Mouse (Mus musculus): Measurements from ENCODE around the gene Armc3. TPM values are rescaled to one million over a fixed set of nuclear protein-coding genes. Genes with fewer than 3 reads are reported as not detected.

Gene Armc3
- polyA plus RNA-seq, 1 experiment from 2014 or later = 0.21 TPM

- no peak overlapping the region for H3K4me3 ChIP-seq (ENCODE audit: low read length)
- H3K9me3 ChIP-seq (ENCODE audit: low read length) = no peaks in the 10 kb centered on the region
- H3K4me1 ChIP-seq (ENCODE audit: insufficient read depth, low read length) = no peaks in the 10 kb centered on the region
- no peaks in the 10 kb centered on the region for H3K27me3 ChIP-seq (ENCODE audit: insufficient read depth, low read length)
- no peak for ATAC-seq (ENCODE audit: low FRiP score, low TSS enrichment)
- H3K27ac ChIP-seq (ENCODE audit: low read length) = no peak overlapping the region
- H3K9ac ChIP-seq (replicated peaks; ENCODE audit: low read length) = no peak overlapping the region
- no peak overlapping the region for H3K4me2 ChIP-seq (replicated peaks; ENCODE audit: low read depth, low read length)
- 67% methylated on average over 2 of the region's 2 CpGs for WGBS
- H3K36me3 ChIP-seq (ENCODE audit: insufficient read depth, low read length) = no peaks in the 10 kb centered on the region
These were observed 2.6 kb downstream of the Armc3 start for GRCm38 (mm10) chr2:19201682-19202081.

DNA sequence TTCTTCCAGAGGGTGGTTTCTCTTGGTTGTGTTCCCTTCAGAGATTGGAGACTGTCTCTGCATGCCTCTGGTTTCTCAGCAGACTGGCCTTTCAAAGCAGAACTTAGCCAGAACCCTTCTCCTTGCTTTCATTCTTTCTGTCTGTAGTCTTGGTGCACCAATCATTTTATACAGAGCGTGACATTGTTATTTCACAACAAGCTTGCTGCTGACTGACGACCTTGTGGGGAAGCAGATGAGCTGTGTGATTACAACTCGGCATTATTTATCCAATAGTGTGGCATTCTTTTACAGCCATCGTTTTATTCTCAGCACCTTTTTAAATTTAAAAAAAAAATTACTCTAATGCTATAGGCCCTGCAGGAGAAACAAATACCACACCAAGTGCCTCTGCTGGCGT lies 35.2 kb downstream of the Armc3 start:
- H3K4me1 ChIP-seq (ENCODE audit: insufficient read depth, low read length) = no peaks in the 10 kb centered on the region
- 80% methylated on average over 5 of the region's 5 CpGs for WGBS
- no peak overlapping the region for H3K4me3 ChIP-seq (ENCODE audit: low read length)
- H3K36me3 ChIP-seq (ENCODE audit: insufficient read depth, low read length) = no peaks in the 10 kb centered on the region
- no peak overlapping the region for H3K4me2 ChIP-seq (replicated peaks; ENCODE audit: low read depth, low read length)
- no peak for ATAC-seq (ENCODE audit: low FRiP score, low TSS enrichment)
- no peaks in the 10 kb centered on the region for H3K9me3 ChIP-seq (ENCODE audit: low read length)
- H3K9ac ChIP-seq (replicated peaks; ENCODE audit: low read length) = no peak overlapping the region
- no peak overlapping the region for H3K27ac ChIP-seq (ENCODE audit: low read length)
- H3K27me3 ChIP-seq (ENCODE audit: insufficient read depth, low read length) = no peaks in the 10 kb centered on the region

GRCm38 (mm10) chr2:19235193-19235592 lies 36.1 kb downstream of the Armc3 start:
- H3K4me1 ChIP-seq (ENCODE audit: insufficient read depth, low read length) = no peaks in the 10 kb centered on the region
- H3K36me3 ChIP-seq (ENCODE audit: insufficient read depth, low read length) = no peaks in the 10 kb centered on the region
- no peak for ATAC-seq (ENCODE audit: low FRiP score, low TSS enrichment)
- H3K9me3 ChIP-seq (ENCODE audit: low read length) = no peaks in the 10 kb centered on the region
- H3K4me2 ChIP-seq (replicated peaks; ENCODE audit: low read depth, low read length) = no peak overlapping the region
- H3K27me3 ChIP-seq (ENCODE audit: insufficient read depth, low read length) = no peaks in the 10 kb centered on the region
- no peak overlapping the region for H3K27ac ChIP-seq (ENCODE audit: low read length)
- no peak overlapping the region for H3K9ac ChIP-seq (replicated peaks; ENCODE audit: low read length)
- no peak overlapping the region for H3K4me3 ChIP-seq (ENCODE audit: low read length)
- 84% methylated on average over 2 of the region's 2 CpGs for WGBS

- H3K4me3 ChIP-seq (ENCODE audit: low read length) = no peak overlapping the region
- no peak for ATAC-seq (ENCODE audit: low FRiP score, low TSS enrichment)
- H3K4me2 ChIP-seq (replicated peaks; ENCODE audit: low read depth, low read length) = no peak overlapping the region
- H3K36me3 ChIP-seq (ENCODE audit: insufficient read depth, low read length) = no peaks in the 10 kb centered on the region
- no peaks in the 10 kb centered on the region for H3K9me3 ChIP-seq (ENCODE audit: low read length)
- no peaks in the 10 kb centered on the region for H3K27me3 ChIP-seq (ENCODE audit: insufficient read depth, low read length)
- no peak overlapping the region for H3K9ac ChIP-seq (replicated peaks; ENCODE audit: low read length)
- no peak overlapping the region for H3K27ac ChIP-seq (ENCODE audit: low read length)
- 68% methylated on average over 4 of the region's 4 CpGs for WGBS
- H3K4me1 ChIP-seq (ENCODE audit: insufficient read depth, low read length) = no peaks in the 10 kb centered on the region
These were observed 36.5 kb downstream of the Armc3 start for GRCm38 (mm10) chr2:19235614-19236013.

- WGBS = 67% methylated on average over 2 of the region's 2 CpGs
- Histone ChIP-seq H3K4me1 (ENCODE audit: insufficient read depth, low read length) (no peaks in the 10 kb centered on the region), H3K4me3 (ENCODE audit: low read length) (no peak overlapping the region), H3K9me3 (ENCODE audit: low read length) (no peaks in the 10 kb centered on the region), H3K4me2 (replicated peaks; ENCODE audit: low read depth, low read length) (no peak overlapping the region), H3K9ac (replicated peaks; ENCODE audit: low read length) (no peak overlapping the region), H3K27me3 (ENCODE audit: insufficient read depth, low read length) (no peaks in the 10 kb centered on the region), H3K36me3 (ENCODE audit: insufficient read depth, low read length) (no peaks in the 10 kb centered on the region), H3K27ac (ENCODE audit: low read length) (no peak overlapping the region)
- ATAC-seq (ENCODE audit: low FRiP score, low TSS enrichment) = no peak
These were observed 39.7 kb downstream of the Armc3 start for GRCm38 (mm10) chr2:19238771-19239170.

DNA sequence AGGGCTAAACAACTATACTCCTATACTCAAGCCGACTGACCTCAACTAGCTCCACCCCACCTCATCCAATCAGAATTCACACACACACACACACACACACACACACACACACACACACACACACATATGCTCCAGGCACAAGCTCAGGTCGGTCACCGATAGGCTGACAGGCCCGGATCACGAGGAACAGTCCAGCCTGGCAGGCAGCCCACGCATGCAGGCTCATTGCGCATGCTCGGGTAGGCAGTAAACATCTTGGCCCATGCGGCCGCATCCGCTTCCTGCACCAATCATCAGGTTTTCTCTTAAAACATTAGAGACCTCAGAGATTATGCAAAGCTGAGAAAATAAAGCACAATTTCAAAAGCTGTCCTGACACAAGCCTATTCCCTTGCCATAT lies 50.5 kb downstream of the Armc3 start:
- H3K36me3 ChIP-seq (ENCODE audit: insufficient read depth, low read length) = no peaks in the 10 kb centered on the region
- H3K4me1 ChIP-seq (ENCODE audit: insufficient read depth, low read length) = no peaks in the 10 kb centered on the region
- no peak overlapping the region for H3K27ac ChIP-seq (ENCODE audit: low read length)
- H3K4me2 ChIP-seq (replicated peaks; ENCODE audit: low read depth, low read length) = no peak overlapping the region
- H3K9ac ChIP-seq (replicated peaks; ENCODE audit: low read length) = no peak overlapping the region
- H3K4me3 ChIP-seq (ENCODE audit: low read length) = no peak overlapping the region
- WGBS = 84% methylated on average over 11 of the region's 11 CpGs
- no peaks in the 10 kb centered on the region for H3K27me3 ChIP-seq (ENCODE audit: insufficient read depth, low read length)
- ATAC-seq (ENCODE audit: low FRiP score, low TSS enrichment) = no peak
- H3K9me3 ChIP-seq (ENCODE audit: low read length) = peaks cover under 1% of the 10 kb centered on the region; the same call in 1 of the 2 replicates

GRCm38 (mm10) chr2:19255037-19255436 lies 55.9 kb downstream of the Armc3 start:
- WGBS = 85% methylated on average over 3 of the region's 3 CpGs
- no peaks in the 10 kb centered on the region for H3K4me1 ChIP-seq (ENCODE audit: insufficient read depth, low read length)
- no peaks in the 10 kb centered on the region for H3K9me3 ChIP-seq (ENCODE audit: low read length)
- no peaks in the 10 kb centered on the region for H3K27me3 ChIP-seq (ENCODE audit: insufficient read depth, low read length)
- H3K9ac ChIP-seq (replicated peaks; ENCODE audit: low read length) = no peak overlapping the region
- H3K27ac ChIP-seq (ENCODE audit: low read length) = no peak overlapping the region
- no peak overlapping the region for H3K4me2 ChIP-seq (replicated peaks; ENCODE audit: low read depth, low read length)
- no peak overlapping the region for H3K4me3 ChIP-seq (ENCODE audit: low read length)
- no peak for ATAC-seq (ENCODE audit: low FRiP score, low TSS enrichment)
- H3K36me3 ChIP-seq (ENCODE audit: insufficient read depth, low read length) = no peaks in the 10 kb centered on the region

- no peaks in the 10 kb centered on the region for H3K27me3 ChIP-seq (ENCODE audit: insufficient read depth, low read length)
- H3K9me3 ChIP-seq (ENCODE audit: low read length) = no peaks in the 10 kb centered on the region
- H3K4me1 ChIP-seq (ENCODE audit: insufficient read depth, low read length) = no peaks in the 10 kb centered on the region
- no peak overlapping the region for H3K27ac ChIP-seq (ENCODE audit: low read length)
- no peaks in the 10 kb centered on the region for H3K36me3 ChIP-seq (ENCODE audit: insufficient read depth, low read length)
- H3K4me3 ChIP-seq (ENCODE audit: low read length) = no peak overlapping the region
- H3K9ac ChIP-seq (replicated peaks; ENCODE audit: low read length) = no peak overlapping the region
- no peak for ATAC-seq (ENCODE audit: low FRiP score, low TSS enrichment)
- H3K4me2 ChIP-seq (replicated peaks; ENCODE audit: low read depth, low read length) = no peak overlapping the region
These were observed 58.2 kb downstream of the Armc3 start for GRCm38 (mm10) chr2:19257255-19257654.

GRCm38 (mm10) chr2:19260399-19260798 lies 61.3 kb downstream of the Armc3 start:
- Histone ChIP-seq H3K27me3 (ENCODE audit: insufficient read depth, low read length) (no peaks in the 10 kb centered on the region; the same call in 1 of the 2 replicates), H3K9ac (replicated peaks; ENCODE audit: low read length) (no peak overlapping the region), H3K4me1 (ENCODE audit: insufficient read depth, low read length) (no peaks in the 10 kb centered on the region), H3K4me3 (ENCODE audit: low read length) (no peak overlapping the region), H3K27ac (ENCODE audit: low read length) (no peak overlapping the region), H3K9me3 (ENCODE audit: low read length) (no peaks in the 10 kb centered on the region), H3K4me2 (replicated peaks; ENCODE audit: low read depth, low read length) (no peak overlapping the region), H3K36me3 (ENCODE audit: insufficient read depth, low read length) (no peaks in the 10 kb centered on the region)
- no peak for ATAC-seq (ENCODE audit: low FRiP score, low TSS enrichment)
- 84% methylated on average over 6 of the region's 6 CpGs for WGBS

DNA sequence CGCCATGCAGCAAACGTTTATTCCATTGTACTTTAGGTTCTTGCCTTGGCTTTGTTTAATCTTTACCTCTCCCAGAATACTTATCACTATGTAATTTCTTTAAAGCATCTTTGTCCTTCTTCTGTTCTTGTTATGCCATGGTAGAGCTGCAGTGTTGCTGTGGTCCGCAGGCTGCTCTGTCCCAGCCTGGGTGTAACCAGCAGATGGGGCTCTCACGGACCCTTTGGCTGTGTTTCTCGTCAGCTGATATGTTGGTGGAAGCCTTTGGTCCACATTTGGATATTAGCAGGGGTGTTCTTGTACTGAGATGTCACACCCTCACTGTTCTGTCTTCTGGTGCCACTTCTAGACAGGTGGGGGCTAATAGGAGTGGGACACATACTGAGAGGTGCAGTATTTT lies 64.3 kb downstream of the Armc3 start:
- Histone ChIP-seq H3K36me3 (ENCODE audit: insufficient read depth, low read length) (no peaks in the 10 kb centered on the region), H3K9ac (replicated peaks; ENCODE audit: low read length) (no peak overlapping the region), H3K4me2 (replicated peaks; ENCODE audit: low read depth, low read length) (no peak overlapping the region), H3K27me3 (ENCODE audit: insufficient read depth, low read length) (no peaks in the 10 kb centered on the region; the same call in 1 of the 2 replicates), H3K4me1 (ENCODE audit: insufficient read depth, low read length) (no peaks in the 10 kb centered on the region), H3K27ac (ENCODE audit: low read length) (no peak overlapping the region), H3K4me3 (ENCODE audit: low read length) (no peak overlapping the region), H3K9me3 (ENCODE audit: low read length) (no peaks in the 10 kb centered on the region)
- 58% methylated on average over 5 of the region's 5 CpGs for WGBS
- no peak for ATAC-seq (ENCODE audit: low FRiP score, low TSS enrichment)

GRCm38 (mm10) chr2:19265834-19266233 lies 66.7 kb downstream of the Armc3 start:
- Histone ChIP-seq H3K27me3 (ENCODE audit: insufficient read depth, low read length) (no peaks in the 10 kb centered on the region; the same call in 1 of the 2 replicates), H3K4me1 (ENCODE audit: insufficient read depth, low read length) (peaks cover under 1% of the 10 kb centered on the region; the same call in 1 of the 2 replicates), H3K9ac (replicated peaks; ENCODE audit: low read length) (no peak overlapping the region), H3K36me3 (ENCODE audit: insufficient read depth, low read length) (no peaks in the 10 kb centered on the region), H3K27ac (ENCODE audit: low read length) (no peak overlapping the region), H3K4me3 (ENCODE audit: low read length) (no peak overlapping the region), H3K4me2 (replicated peaks; ENCODE audit: low read depth, low read length) (no peak overlapping the region), H3K9me3 (ENCODE audit: low read length) (no peaks in the 10 kb centered on the region)
- ATAC-seq (ENCODE audit: low FRiP score, low TSS enrichment) = no peak
- WGBS = 70% methylated on average over 2 of the region's 2 CpGs

All from kidney, embryonic 16.5 days (tissue).